Mouse (Mus musculus): ENCODE results near the gene Psrc1.

Gene Psrc1

GRCm38 (mm10) chr3:108386186-108386585, 2.5 kb downstream of the Psrc1 start:
- no peak for DNase-seq (ENCODE audit: low spot score)

- DNase-seq (ENCODE audit: low spot score): peak; percentile 92
Observed at GRCm38 (mm10) chr3:108389111-108389545, 5.5 kb downstream of the Psrc1 start.

- DNase-seq (ENCODE audit: low spot score): no peak
Observed at GRCm38 (mm10) chr3:108392299-108392698, 8.7 kb downstream of the Psrc1 start.

- DNase-seq (ENCODE audit: low spot score): no peak
Observed at GRCm38 (mm10) chr3:108392793-108393192, 9.2 kb downstream of the Psrc1 start.

- no peak for DNase-seq (ENCODE audit: low spot score)
Observed at GRCm38 (mm10) chr3:108398281-108398680, 14.6 kb downstream of the Psrc1 start.

GRCm38 (mm10) chr3:108400442-108400841, 16.8 kb downstream of the Psrc1 start:
- DNase-seq (ENCODE audit: low spot score): no peak

GRCm38 (mm10) chr3:108401692-108402527, 18.3 kb downstream of the Psrc1 start:
- peak; percentile 89 for DNase-seq (ENCODE audit: low spot score)

- DNase-seq (ENCODE audit: low spot score): no peak
Observed at GRCm38 (mm10) chr3:108402528-108402920, 18.9 kb downstream of the Psrc1 start.

GRCm38 (mm10) chr3:108405536-108406305, 22.1 kb downstream of the Psrc1 start:
- no peak for DNase-seq (ENCODE audit: low spot score)

GRCm38 (mm10) chr3:108406306-108406885, 22.8 kb downstream of the Psrc1 start:
- no peak for DNase-seq (ENCODE audit: low spot score)

GRCm38 (mm10) chr3:108408517-108409008, 24.9 kb downstream of the Psrc1 start:
- no peak for DNase-seq (ENCODE audit: low spot score)

- no peak for DNase-seq (ENCODE audit: low spot score)
Observed at GRCm38 (mm10) chr3:108409656-108410358, 26.2 kb downstream of the Psrc1 start.

GRCm38 (mm10) chr3:108410359-108410714, 26.7 kb downstream of the Psrc1 start:
- no peak for DNase-seq (ENCODE audit: low spot score)

GRCm38 (mm10) chr3:108411026-108411753, 27.6 kb downstream of the Psrc1 start:
- no peak for DNase-seq (ENCODE audit: low spot score)

GRCm38 (mm10) chr3:108411754-108412121, 28.1 kb downstream of the Psrc1 start:
- DNase-seq (ENCODE audit: low spot score): peak; percentile 56

GRCm38 (mm10) chr3:108413634-108414360, 30.2 kb downstream of the Psrc1 start:
- no peak for DNase-seq (ENCODE audit: low spot score)

- DNase-seq (ENCODE audit: low spot score): peak; percentile 50
Observed at GRCm38 (mm10) chr3:108414857-108415830, 31.5 kb downstream of the Psrc1 start, which contains the start of gene Celsr2. Gene Celsr2 (minus strand): TSS chr3:108415552.

GRCm38 (mm10) chr3:108415831-108416223, 32.2 kb downstream of the Psrc1 start:
- peak; percentile 79 for DNase-seq (ENCODE audit: low spot score)

- DNase-seq (ENCODE audit: low spot score): no peak
Observed at GRCm38 (mm10) chr3:108423006-108423405, 39.4 kb downstream of the Psrc1 start.

All from ovary, postnatal 36 days (tissue).